Mouse (Mus musculus): ENCODE measurements around the gene Tbx10.

DNA sequence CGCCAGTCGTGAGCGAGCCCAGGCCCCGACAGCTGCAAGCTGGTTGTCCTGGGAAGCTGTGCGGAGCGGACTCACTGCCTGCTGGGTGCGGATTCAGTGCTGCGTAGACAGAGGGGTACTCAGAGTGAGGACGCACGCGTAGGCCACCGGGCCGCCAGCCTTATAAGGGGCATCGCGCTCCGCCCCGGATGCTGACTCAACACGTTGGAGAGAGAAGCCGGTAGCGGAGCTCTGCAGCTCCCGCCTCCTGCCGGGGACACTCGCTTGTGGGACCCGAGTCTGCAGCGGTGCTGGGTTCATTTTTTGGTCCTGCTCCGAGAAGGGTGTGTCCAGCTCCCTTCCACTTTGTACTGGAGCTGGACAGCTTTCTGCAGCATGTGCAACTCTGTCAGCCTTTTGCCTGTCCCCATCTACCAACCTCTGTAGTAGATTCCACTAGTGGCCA lies 45.3 kb downstream of the Tbx10 start, which contains the start of gene Gstp1:
- TF ChIP-seq CTCF (conservative IDR thresholded peaks at IDR 0.05; ENCODE audit: low read length) (no peak), POU5F1 (IDR thresholded peaks at IDR 0.05; ENCODE audit: borderline replicate concordance, low read length) (no peak)

Data from E14TG2a.4 (cell line).